Mouse (Mus musculus) left cerebral cortex, adult 2 months (tissue): ENCODE results near the gene Tecpr1. TPM values are rescaled to one million over a fixed set of nuclear protein-coding genes. Genes with fewer than 3 reads are reported as not detected.

Experiments
- DNase-seq, 2 experiments: peaks; one replicate each; pipeline ENCODE4 v3.0.0; 2021 to 2022; ENCODE audit warnings: low spot score in 2 of 2, mixed read lengths in 1 of 2; ENCODE audit errors: extremely low spot score in 1 of 2
- H3K27ac ChIP-seq: fragments of 200-600 bp; 2 replicates; pipeline ENCODE4 v1.8.1; 2022
- H3K4me3 ChIP-seq: fragments of 200-600 bp; 2 replicates; pipeline ENCODE4 v1.8.1; 2022
- CTCF ChIP-seq: fragments of 200-600 bp; IDR thresholded peaks from 2 replicates; pipeline ENCODE4 v1.8.1; 2022; ENCODE audit warnings: antibody characterized with exemption, mild to moderate bottlenecking, moderate library complexity
- intact Hi-C: fragments of 180-260 bp; cut with DNase I; formaldehyde crosslinking; loops from one replicate; pipeline ENCODE4 v1.15.1; 2025
- total RNA-seq, 2 experiments: library from RNA; stranded (reverse); gene quantifications; 2 replicates each; pipeline ENCODE4 v1.2.3; 2021

The Tecpr1 gene
- total RNA-seq, 2 experiments from 2014 or later: 95.3 to 103 TPM

DNA sequence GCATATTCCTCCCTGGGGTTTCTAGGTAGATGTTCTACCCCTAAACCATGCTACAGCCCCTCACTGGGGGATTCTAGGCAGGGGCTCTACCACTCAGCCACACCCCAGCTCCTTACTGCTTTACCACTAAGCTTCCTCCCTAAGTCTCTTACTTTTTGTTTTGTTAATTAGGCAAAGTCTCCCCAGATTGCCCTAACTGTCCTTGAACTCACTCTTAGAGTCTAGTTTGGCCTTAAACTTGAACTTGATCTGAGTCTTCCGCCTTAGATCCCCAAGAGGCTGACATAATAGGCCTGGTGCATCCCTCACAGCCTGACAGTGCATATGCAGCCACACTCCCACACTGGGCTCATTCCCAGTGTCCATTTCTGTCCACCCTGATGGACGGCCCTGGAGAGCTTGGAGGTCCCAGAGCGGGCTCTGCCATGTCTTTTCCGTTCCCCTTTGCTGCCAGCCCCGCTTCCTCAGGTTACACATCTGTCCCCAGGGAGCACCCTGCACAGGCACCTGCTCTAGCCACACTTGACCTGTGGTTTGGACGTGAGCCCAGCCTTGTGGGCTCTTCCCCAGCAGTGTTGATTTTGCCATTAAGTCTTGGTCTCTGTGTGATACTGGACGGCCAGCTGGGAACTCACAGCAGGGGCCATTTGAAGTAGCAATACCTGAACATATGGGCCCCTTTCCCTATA, 39.6 kb downstream of the Tecpr1 start:
- intact Hi-C loops: no loop called here
- Histone ChIP-seq H3K27ac (no peak overlapping the region), H3K4me3 (no peak overlapping the region)
- no peak for TF ChIP-seq CTCF
- DNase-seq: no peak

DNA sequence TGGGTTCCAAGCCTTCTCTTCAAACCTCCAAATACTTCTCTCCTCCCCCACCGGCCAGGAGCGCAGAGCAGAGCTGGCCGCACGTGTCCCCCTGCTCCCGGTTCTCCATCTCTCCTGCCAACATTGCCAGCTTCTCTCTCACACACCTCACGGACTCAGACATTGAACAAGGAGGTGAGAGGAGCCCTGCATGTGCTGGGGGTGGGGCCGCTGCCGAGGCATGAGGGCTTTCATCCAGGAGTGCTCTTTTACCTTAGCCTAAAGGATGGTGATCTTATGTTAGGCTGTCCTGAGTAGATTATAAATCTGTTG, 40.2 kb downstream of the Tecpr1 start:
- Histone ChIP-seq H3K27ac (no peak overlapping the region), H3K4me3 (no peak overlapping the region)
- intact Hi-C loops: no loop called here
- TF ChIP-seq CTCF: no peak
- no peak for DNase-seq

DNA sequence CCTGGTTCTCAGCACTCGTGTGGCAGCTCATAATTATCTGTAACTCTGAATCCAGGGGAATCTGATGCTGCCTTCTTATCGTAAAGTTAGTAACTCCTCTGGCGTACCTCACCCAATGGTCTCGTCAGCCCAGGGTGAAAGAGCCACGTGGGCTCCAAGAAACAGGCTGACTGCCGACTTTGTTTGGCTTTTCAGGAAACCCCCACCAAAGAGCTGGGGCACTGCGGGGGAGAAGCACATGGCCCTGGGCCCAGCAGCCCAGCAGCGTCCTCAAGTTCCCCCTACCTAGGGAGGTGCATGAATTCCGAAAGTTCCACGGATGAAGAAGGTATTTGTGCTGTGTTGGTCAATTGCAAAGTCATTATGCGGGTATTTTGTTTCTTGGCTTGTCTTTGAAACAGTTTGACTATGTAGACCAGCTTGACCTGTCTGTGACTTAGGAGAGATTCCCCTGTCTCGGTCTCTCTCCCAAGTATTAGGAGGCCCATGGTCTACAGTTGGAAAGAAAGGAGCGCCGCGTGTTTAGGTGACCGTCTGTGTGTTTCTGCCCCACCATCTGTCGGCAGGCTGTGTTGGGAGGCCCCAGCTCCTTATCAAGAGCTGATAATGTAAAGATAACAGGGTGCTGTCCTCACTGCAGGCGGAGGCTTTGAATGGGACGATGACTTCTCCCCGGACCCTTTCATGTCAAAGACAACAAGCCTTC, 40.7 kb downstream of the Tecpr1 start:
- TF ChIP-seq CTCF: no peak
- no peak for DNase-seq
- Histone ChIP-seq H3K27ac (no peak overlapping the region), H3K4me3 (no peak overlapping the region)
- intact Hi-C loops: no loop called here

DNA sequence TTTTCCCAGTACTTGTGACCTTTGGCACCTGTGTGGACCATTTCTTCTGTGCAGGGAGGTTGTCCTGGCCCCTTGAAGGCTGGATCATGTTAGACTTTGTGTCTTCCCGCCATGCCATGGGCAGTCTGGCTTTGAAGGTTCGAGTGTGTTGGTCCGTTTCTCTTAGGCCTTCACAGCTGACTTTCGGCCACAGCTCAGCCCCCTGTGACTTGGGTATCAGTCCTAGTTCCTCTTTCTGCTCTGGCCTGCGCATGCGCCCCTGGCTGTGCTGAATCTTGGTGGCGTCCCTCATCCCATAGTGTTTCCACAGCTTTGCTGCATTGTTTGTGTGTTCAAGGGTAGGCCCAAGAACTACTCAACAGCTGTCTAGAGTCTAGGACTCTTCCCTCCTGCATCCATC, 42.2 kb downstream of the Tecpr1 start:
- intact Hi-C loops: no loop called here
- no peak for TF ChIP-seq CTCF
- Histone ChIP-seq H3K27ac (no peak overlapping the region), H3K4me3 (no peak overlapping the region)
- no peak for DNase-seq

DNA sequence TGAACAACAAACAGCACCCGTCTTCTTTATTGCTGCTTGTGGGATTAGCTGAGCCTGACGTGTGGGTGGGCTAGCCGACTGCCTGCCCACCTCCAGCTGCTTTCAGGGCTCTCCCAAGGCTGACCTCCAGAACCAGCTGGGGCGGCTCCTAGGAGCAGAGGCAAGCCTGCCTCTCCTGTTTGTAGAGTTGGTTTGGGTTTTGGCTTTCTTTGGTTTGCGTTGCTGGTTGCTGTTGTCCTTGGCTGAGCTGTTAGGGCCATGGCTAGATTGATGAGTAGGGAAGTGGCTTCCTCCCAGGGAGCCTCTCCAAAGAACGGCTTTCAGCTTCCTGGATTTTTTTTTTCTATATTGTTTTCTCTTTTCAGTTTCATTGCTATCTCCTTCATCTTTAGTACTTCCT, 45.2 kb downstream of the Tecpr1 start:
- no peak for TF ChIP-seq CTCF
- H3K4me3 ChIP-seq: no peak overlapping the region
- intact Hi-C loops: no loop called here
- no peak for DNase-seq
- no peak overlapping the region for H3K27ac ChIP-seq

DNA sequence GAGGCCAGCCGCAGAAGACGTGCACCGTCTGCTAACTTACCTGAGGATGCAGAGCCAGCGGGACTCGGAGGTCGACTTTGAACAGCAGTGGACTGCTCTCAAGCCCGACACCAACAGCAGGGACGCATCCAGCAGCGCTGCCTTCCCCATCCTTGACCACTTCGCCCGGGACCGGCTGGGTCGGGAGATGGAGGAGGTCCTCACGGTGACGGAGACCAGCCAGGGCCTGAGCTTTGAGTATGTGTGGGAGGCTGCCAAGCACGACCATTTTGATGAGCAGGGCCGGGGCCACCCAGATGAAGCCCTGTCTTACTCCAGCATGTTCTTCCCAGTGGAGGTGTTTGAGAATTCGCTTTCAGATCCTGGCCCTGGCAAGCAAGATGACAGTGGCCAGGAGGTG, 49.8 kb downstream of the Tecpr1 start:
- H3K27ac ChIP-seq: no peak overlapping the region
- H3K4me3 ChIP-seq: no peak overlapping the region
- no peak for TF ChIP-seq CTCF
- intact Hi-C loops: no loop called here
- DNase-seq: no peak

DNA sequence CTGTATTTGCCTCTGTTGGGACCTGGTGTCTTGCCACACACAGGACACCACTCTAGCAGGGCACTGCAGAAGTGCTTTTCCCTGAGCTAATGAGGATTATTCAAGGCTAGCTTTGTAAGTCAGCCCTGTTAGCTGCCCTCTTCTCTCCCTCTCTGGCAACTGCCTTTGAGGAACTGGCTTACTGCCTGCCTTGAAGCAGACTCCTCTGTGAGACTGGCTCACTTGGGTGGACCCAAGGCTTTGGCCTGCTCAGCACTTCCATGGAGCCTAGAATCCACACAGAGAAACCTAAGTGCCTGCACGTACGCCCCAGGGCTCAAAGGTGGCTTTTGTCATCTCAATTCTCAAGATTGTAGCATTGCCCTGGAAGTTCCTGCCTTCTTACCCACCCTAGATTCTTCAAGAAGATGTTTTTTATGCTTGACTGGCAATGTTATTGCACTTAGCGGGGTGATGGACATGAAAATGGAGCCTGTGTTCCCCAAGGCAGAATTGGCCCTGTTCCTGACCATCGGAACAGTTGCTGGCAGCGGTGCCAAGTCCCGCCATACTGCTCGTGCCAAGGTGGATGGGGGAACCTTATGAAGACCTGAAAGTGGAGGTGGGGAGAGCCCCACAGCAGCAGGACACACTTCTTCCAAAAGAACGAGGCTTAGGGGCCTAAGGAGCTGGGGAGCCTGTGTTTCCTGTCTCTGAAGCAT, 54.0 kb downstream of the Tecpr1 start:
- intact Hi-C loops: no loop called here
- DNase-seq: no peak
- no peak for TF ChIP-seq CTCF
- peak overlapping the region; percentile 1; the same call in 1 of the 2 replicates for H3K27ac ChIP-seq
- no peak overlapping the region for H3K4me3 ChIP-seq

DNA sequence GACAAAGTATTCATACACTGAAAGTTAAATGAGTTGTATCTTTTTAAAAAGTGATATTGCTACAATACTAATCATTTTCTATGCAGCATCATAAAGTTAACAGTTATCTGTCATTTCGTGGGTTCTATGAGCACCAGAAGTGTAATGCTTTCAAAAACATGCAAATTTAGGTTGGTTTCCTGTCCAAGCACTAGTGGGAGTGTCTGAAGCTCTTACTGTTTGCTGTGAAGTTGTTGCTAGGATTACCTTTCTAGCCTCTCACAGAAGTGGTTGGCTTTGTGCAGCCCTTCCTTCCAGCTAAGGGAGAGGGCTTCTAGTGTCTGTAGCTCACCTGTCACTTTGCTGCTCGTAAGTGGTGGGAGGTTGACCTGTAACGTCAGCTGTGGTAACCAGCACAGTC, 57.7 kb downstream of the Tecpr1 start:
- DNase-seq: no peak
- intact Hi-C loops: no loop called here
- no peak overlapping the region for H3K27ac ChIP-seq
- no peak for TF ChIP-seq CTCF
- no peak overlapping the region for H3K4me3 ChIP-seq

DNA sequence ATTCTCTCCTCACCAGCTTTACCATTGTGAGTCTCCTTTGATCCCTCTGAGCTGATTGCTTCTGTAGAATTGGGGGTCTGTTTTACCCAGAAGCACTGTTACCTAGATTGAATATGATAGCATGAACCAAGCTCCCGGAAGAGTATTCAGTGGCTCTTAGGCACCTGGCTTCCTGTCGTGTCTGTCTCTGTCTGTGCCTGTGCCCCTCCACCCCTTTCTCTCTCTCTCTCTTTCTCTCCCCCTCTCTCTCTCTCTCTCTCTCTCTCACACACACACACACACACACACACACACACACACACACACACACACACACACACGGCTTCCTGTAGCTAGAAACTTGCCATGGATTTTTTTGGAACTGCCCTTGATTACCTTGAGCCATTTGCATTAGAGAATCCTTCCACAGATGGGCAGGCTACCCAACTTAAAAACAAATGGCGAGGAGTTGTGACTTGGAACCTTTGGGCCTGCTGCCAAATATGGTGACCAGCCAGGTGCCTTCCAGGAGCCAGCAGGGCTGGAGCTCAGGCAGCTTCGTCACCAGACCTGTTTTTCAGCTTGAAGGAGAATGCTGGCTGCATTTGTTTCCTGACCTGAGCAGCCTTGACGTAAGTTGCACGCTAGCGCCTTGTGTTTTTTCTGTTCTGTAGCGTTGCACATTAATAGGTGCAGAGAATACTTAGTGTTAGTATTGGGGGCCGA, 60.5 kb downstream of the Tecpr1 start:
- no peak for DNase-seq
- intact Hi-C loops: no loop called here
- TF ChIP-seq CTCF: no peak
- H3K27ac ChIP-seq: 0 out of 2 replicates have a peak overlapping the region, but pooled peaks have one; percentile 5
- H3K4me3 ChIP-seq: no peak overlapping the region

DNA sequence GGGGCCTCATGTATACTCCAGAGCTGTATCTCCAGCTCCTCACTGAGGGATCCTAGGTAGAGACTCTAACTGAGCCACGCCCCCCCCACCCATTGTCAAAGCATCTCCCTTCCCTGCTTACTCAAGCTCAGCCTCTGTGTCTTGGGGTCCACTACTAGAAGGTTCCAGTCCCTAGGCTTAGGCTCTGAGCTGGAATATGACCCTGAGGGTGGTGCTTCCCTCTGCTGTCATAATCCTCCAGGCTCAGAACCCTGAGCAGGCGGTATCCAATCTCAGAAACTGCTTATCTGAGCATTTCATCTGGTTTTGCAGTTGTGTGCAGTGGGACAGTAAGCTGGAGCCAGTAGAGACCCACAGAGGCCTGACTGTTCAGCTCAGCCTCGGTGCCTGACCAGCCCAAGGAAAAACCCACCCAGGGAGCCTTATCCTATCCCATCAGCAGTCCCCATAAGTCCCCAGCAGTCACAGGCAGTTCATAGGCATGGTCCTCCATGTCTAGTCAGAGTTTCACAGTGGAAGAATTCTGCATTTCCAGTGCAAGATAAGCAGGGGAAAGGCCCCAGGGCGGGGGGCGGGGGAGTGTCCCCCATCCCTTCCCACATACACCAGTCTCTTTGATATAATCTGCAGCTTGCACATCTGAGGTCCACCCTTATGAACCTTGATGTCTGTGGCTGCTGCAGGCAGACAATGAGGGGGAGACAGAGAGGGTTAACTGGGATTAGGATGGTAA, 61.2 kb downstream of the Tecpr1 start:
- no peak for DNase-seq
- Histone ChIP-seq H3K27ac (0 out of 2 replicates have a peak overlapping the region, but pooled peaks have one; percentile 5), H3K4me3 (no peak overlapping the region)
- no peak for TF ChIP-seq CTCF
- intact Hi-C loops: no loop called here

DNA sequence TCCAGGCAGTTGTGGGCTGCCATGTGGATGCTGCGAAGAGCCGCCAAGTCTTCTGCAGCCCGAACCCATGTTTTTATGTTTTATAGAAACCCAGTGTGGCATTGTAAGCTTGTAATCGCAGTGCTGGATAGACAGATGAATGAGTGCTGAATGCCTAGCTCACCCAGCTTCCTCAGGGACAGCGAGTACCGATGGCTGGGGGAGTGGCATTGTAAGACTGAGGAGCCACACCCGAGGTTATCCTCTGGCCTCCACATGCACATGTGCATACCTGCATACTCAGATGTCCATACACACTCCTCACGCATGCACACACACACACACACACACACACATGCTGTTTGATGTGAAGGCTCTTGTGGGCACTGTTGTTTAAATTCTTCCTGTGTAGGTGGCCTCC, 64.3 kb downstream of the Tecpr1 start:
- peak overlapping the region; percentile 59 for H3K27ac ChIP-seq
- TF ChIP-seq CTCF: no peak
- H3K4me3 ChIP-seq: no peak overlapping the region
- no peak for DNase-seq
- intact Hi-C loops: no loop called here
